Mouse (Mus musculus) hindbrain, embryonic 14.5 days (tissue): Measurements from ENCODE around the gene Zbtb7a. TPM values are rescaled to one million over a fixed set of nuclear protein-coding genes. Genes with fewer than 3 reads are reported as not detected.

Experiments used
- ATAC-seq: fragments of 200-750 bp; cut with Nextera tagmentation; 2 replicates; pipeline ENCODE4 v1.8.0; 2017; ENCODE audit warnings: moderate number of reproducible peaks, mild to moderate bottlenecking, moderate TSS enrichment, moderate library complexity; ENCODE audit not compliant: low FRiP score
- DNase-seq: peaks from one replicate; pipeline ENCODE4 v3.0.0-alpha.2; 2015; ENCODE audit warnings: low spot score
- H3K27ac ChIP-seq: fragments of 300-500 bp; sonication (generic); 2 replicates; pipeline ENCODE4 v1.5.1; 2014; ENCODE audit warnings: mild to moderate bottlenecking, moderate library complexity
- H3K27me3 ChIP-seq: fragments of 300-500 bp; sonication (generic); 2 replicates; pipeline ENCODE4 v1.6.1; 2014; ENCODE audit warnings: mild to moderate bottlenecking, low read length, mixed read lengths; ENCODE audit not compliant: control insufficient read depth, insufficient read depth
- H3K36me3 ChIP-seq: fragments of 300-500 bp; sonication (generic); replicated peaks from 2 replicates; pipeline ENCODE4 v1.6.1; 2014; ENCODE audit not compliant: control insufficient read depth, insufficient read depth
- H3K4me1 ChIP-seq: fragments of 300-500 bp; sonication (generic); replicated peaks from 2 replicates; pipeline ENCODE4 v1.6.1; 2014; ENCODE audit warnings: antibody characterized with exemption, low read length, mixed read lengths; ENCODE audit not compliant: control insufficient read depth, insufficient read depth
- H3K4me2 ChIP-seq: fragments of 300-500 bp; sonication (generic); replicated peaks from 2 replicates; pipeline ENCODE4 v1.6.1; 2014; ENCODE audit warnings: mild to moderate bottlenecking, moderate library complexity
- H3K4me3 ChIP-seq: fragments of 300-500 bp; sonication (generic); replicated peaks from 2 replicates; pipeline ENCODE4 v1.5.1; 2014; ENCODE audit warnings: mild to moderate bottlenecking, low read length
- H3K9ac ChIP-seq: fragments of 300-500 bp; sonication (generic); 2 replicates; pipeline ENCODE4 v1.6.1; 2014
- H3K9me3 ChIP-seq: fragments of 300-500 bp; sonication (generic); 2 replicates; pipeline ENCODE4 v1.6.1; 2016; ENCODE audit warnings: low read length; ENCODE audit not compliant: control insufficient read depth
- WGBS: fragments of 180-500 bp; shearing (Covaris S2); extraction: QIAGEN DNeasy Blood & Tissue Kit; methylation state at CpG from one replicate; pipeline ENCODE4 v1.1.7; 2014; 5-methylcytosine and 5-hydroxymethylcytosine counted together
- polyA plus RNA-seq: library from polyadenylated mRNA; unstranded; fragments of >200 nt; fragmentation: Nextera tagmentation; extraction: Ambion mirVana; gene quantifications from 2 replicates; pipeline ENCODE4 v1.2.1, GENCODE M21; 2014

Zbtb7a gene
- polyA plus RNA-seq, 1 experiment from 2014 or later: 12.4 TPM

DNA sequence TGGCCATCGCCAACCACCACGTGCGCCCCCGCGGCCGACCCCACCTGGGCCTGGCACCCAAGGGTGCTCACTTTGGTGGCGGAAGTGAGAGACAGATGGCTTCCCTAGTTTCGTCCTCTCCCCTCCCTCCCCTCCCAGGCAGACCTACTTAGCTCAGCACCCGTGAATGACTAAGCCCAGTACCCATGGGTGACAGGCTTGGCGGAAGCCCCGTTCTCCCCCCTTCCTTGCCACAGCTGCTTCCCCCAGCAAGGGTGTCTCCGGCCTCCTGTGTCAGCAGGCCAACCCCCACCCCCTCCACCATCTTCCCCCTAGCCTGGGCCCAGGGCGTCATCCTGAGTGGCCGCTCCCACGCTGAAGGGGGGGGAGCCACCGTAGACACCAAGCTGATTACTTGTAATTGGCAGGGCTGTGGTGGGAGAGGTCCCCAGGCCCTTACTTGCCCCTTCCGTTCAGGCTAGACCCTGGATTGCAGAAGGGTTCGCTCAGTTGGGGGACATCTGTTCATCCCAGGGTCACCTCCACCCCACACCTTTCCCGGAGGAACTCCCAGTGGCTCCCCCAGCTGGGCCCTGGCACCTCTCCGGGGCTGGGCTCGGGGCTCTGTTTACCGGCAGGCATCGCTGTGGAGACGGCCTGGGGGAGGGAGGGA is 3.2 kb downstream of the Zbtb7a start:
- no peak; the same call in 1 of the 2 replicates for ATAC-seq
- peak overlapping the region; percentile 81 for H3K27ac ChIP-seq
- DNase-seq: no peak
- peak overlapping the region; percentile 68 for H3K4me3 ChIP-seq
- WGBS: under 1% methylated on average over 18 of the region's 24 CpGs
- no peaks in the 10 kb centered on the region for H3K9me3 ChIP-seq
- peaks cover 24% of the 10 kb centered on the region for H3K27me3 ChIP-seq
- peak overlapping the region; percentile 91 for H3K4me2 ChIP-seq
- no peaks in the 10 kb centered on the region for H3K36me3 ChIP-seq
- peaks cover 29% of the 10 kb centered on the region for H3K4me1 ChIP-seq
- H3K9ac ChIP-seq: peak overlapping the region; percentile 80

DNA sequence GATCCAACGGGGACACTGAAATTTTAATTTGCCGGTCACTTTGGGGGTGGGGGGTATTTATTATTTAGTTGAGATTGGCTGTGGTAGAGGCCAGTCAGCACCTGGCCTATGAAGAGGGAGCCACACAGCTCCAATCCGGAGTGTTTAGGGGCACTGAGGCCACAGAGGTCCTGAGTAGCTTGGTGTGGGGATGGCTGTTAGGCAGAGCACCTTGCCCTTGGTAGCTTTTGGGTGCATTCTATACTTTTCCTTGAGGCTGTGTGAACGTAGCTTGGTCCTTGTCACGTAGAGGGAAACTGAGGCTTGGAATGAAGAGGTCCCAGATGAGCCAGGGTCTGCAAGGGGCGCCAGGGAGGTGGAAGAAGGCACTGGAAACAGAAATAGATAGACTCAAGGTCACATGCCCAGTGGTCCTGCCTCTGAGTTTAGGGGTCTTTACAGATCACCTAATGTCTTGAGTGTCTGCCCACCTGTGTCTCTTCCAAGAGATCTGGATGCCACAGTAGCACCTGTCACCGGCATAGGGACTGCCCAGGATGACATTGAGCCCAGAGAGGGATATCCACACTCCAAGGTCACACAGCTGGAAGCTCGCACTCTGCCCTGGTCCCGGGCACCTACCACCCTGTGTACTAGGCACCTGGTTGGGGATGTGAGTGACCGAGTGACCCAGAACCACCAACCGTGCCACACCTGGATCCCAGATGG is 4.0 kb downstream of the Zbtb7a start:
- DNase-seq (no peak), ATAC-seq (no peak)
- peak overlapping the region; percentile 68 for H3K4me3 ChIP-seq
- no peaks in the 10 kb centered on the region for H3K9me3 ChIP-seq
- no peak overlapping the region for H3K27ac ChIP-seq
- peaks cover 5% of the 10 kb centered on the region for H3K36me3 ChIP-seq
- H3K4me1 ChIP-seq: peaks cover 29% of the 10 kb centered on the region
- peak overlapping the region; percentile 91 for H3K4me2 ChIP-seq
- peak overlapping the region; percentile 80 for H3K9ac ChIP-seq
- WGBS: 62% methylated on average over 11 of the region's 11 CpGs
- peaks cover 17% of the 10 kb centered on the region for H3K27me3 ChIP-seq

DNA sequence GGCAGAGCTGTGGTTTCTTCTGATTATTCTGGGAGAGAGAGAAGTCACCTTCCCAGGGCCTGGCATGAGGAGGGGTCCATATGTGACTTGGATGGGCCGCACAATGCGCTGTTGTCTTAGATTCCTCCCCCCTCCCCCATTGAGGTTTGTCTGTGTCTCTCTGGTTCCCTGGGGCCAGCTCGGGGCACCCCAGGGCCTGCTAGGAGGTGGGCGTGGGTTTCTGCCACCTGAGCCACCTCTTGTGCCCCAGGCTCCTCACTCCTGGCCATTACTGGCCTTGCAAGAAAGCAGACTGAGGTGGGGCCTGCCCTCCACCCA is 4.5 kb downstream of the Zbtb7a start:
- no peak for DNase-seq
- H3K9ac ChIP-seq: peak overlapping the region; percentile 80; the same call in 1 of the 2 replicates
- H3K9me3 ChIP-seq: no peaks in the 10 kb centered on the region
- ATAC-seq: no peak
- no peak overlapping the region for H3K4me3 ChIP-seq
- WGBS: 76% methylated on average over 4 of the region's 4 CpGs
- H3K27ac ChIP-seq: no peak overlapping the region
- H3K4me1 ChIP-seq: peaks cover 29% of the 10 kb centered on the region
- H3K36me3 ChIP-seq: peaks cover 10% of the 10 kb centered on the region
- peaks cover 12% of the 10 kb centered on the region; the same call in 1 of the 2 replicates for H3K27me3 ChIP-seq
- H3K4me2 ChIP-seq: peak overlapping the region; percentile 91

DNA sequence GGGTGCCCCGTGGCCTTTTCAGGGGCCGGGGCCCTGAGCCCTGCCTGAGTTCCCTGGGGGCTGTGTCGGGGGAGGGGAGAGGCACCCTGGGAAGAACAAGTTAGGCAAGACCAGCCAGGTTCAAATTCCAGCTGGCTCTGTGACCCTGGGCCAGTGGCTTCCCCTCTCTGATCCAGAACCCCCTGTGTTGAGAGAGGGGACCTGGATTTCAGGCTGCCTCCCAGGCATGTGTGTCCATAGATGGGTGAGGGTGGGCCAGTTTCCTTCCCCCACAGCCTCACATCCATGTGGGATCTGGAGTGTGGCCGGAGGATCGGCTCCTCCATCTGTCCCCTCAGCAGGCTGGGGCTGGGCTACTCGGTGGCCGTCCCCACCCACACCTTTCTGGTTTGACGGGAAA is 5.0 kb downstream of the Zbtb7a start:
- peaks cover 7% of the 10 kb centered on the region; the same call in 1 of the 2 replicates for H3K27me3 ChIP-seq
- no peak overlapping the region for H3K4me3 ChIP-seq
- H3K27ac ChIP-seq: no peak overlapping the region
- H3K9ac ChIP-seq: peak overlapping the region; percentile 20; the same call in 1 of the 2 replicates
- no peak for ATAC-seq
- H3K9me3 ChIP-seq: no peaks in the 10 kb centered on the region
- H3K4me2 ChIP-seq: peak overlapping the region; percentile 3
- DNase-seq: no peak
- H3K4me1 ChIP-seq: peaks cover 29% of the 10 kb centered on the region
- 69% methylated on average over 8 of the region's 8 CpGs for WGBS
- H3K36me3 ChIP-seq: peaks cover 15% of the 10 kb centered on the region

DNA sequence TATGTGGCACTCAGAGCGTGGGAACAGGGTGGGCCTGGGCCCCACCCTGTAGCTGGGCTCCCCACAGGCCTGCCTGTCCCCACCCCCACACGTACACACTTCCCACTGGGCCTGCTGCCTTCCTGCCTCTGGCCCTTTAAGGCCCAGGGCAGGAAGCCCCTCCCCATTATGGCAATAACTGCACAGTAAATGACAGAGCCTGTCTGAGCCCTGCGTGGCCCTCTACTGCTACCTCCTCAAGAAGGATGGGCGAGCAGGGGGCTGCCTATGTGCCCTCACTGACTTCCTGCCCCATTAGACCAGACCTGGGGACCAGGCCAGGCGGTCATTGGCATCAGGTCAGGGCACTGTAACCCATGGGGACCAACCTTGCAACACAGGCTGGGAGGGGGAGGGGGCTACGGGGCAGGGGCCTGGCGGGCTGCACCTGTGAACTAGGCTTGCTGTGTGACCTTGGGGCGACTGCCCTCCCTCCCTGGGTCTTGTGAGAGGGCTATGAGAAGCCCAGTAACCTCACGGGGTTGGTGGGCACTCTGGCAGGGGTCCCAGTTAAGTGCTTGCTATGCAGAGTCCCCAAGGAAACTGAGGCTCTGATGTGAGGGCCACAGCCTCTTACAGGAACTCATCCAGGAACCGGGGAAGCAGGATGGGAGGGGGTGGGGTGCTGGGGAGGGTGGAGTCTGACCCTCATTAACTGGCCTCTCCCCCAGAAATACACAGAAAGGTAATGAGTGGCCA is 5.9 kb downstream of the Zbtb7a start:
- Histone ChIP-seq H3K27ac (no peak overlapping the region), H3K27me3 (no peaks in the 10 kb centered on the region)

DNA sequence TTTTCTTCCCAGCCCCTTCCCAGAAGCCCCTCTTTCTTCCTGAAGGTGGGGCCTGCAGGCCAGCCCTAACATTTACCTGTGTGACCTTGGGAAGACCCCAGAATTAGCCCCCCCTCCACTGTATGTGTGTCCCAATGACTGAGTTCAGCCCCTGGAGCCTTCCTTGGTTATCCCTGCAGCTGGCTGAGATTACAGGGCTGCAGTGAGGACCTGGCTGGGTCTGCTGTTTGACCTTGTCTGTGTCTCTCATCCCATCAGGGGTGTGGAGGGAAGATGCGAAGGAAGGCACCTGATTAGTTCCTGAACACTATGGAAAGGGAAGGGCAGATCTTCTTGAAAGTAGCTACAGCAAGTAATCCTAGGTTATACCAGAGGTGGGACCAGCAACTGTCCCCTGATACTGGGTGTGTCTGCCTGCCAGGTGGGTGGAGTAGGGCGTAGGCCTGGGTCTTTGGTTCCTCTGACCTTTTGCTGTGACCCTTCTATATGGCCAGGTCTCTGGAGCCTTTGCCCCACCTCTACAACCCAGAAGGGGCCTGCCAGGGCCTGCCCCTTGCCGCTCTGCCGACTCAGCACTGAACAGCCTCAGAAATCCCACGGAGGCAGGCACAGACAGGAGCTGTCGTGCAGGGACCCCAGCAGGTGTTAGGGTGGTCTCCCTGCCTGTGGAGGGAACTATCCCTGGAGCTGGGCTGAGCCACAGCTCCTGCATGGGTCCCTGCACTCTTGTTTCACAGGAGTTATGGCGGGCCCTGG is 6.6 kb downstream of the Zbtb7a start:
- Histone ChIP-seq H3K4me1 (peaks cover 29% of the 10 kb centered on the region), H3K9ac (0 out of 2 replicates have a peak overlapping the region, but pooled peaks have one; percentile 19), H3K27ac (no peak overlapping the region), H3K4me3 (no peak overlapping the region), H3K4me2 (no peak overlapping the region), H3K9me3 (no peaks in the 10 kb centered on the region), H3K36me3 (peaks cover 31% of the 10 kb centered on the region), H3K27me3 (no peaks in the 10 kb centered on the region)
- 72% methylated on average over 7 of the region's 7 CpGs for WGBS
- DNase-seq: no peak
- ATAC-seq: no peak

More for the DNA sequence above, 5.9 kb downstream of the Zbtb7a start:
- H3K9ac ChIP-seq: peak overlapping the region; percentile 20; the same call in 1 of the 2 replicates
- peaks cover 29% of the 10 kb centered on the region for H3K4me1 ChIP-seq
- ATAC-seq (no peak), DNase-seq (no peak)
- no peaks in the 10 kb centered on the region for H3K9me3 ChIP-seq
- H3K4me3 ChIP-seq: no peak overlapping the region
- peak overlapping the region; percentile 3 for H3K4me2 ChIP-seq
- H3K36me3 ChIP-seq: peaks cover 24% of the 10 kb centered on the region
- WGBS: 67% methylated on average over 10 of the region's 10 CpGs

DNA sequence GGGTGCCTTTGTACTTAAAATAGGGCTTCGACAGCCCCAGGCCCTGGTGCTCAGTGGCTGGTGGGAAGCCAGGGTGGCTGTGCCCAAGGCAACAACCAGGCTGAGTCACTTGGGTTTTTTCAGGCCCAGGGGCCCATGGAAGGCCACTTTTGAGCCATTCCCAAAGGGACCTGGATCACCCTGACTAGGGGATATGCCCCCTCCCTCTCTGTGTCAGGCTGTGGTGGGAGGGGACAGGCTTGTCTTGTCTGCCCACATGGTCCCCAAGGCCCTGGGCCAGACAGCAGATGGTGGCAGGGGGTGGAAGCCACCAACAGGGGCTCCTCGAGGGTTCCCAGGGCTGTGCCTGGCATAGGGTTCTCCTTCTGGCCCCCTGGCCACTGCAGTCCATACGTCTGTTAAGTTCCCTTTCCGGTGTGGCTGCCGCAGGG is 7.5 kb downstream of the Zbtb7a start:
- H3K9ac ChIP-seq: no peak overlapping the region
- no peaks in the 10 kb centered on the region for H3K27me3 ChIP-seq
- no peak overlapping the region for H3K27ac ChIP-seq
- DNase-seq: no peak
- 52% methylated on average over 5 of the region's 5 CpGs for WGBS
- peaks cover 29% of the 10 kb centered on the region for H3K4me1 ChIP-seq
- H3K9me3 ChIP-seq: no peaks in the 10 kb centered on the region
- no peak overlapping the region for H3K4me2 ChIP-seq
- no peak overlapping the region for H3K4me3 ChIP-seq
- ATAC-seq: no peak
- peaks cover 41% of the 10 kb centered on the region for H3K36me3 ChIP-seq

DNA sequence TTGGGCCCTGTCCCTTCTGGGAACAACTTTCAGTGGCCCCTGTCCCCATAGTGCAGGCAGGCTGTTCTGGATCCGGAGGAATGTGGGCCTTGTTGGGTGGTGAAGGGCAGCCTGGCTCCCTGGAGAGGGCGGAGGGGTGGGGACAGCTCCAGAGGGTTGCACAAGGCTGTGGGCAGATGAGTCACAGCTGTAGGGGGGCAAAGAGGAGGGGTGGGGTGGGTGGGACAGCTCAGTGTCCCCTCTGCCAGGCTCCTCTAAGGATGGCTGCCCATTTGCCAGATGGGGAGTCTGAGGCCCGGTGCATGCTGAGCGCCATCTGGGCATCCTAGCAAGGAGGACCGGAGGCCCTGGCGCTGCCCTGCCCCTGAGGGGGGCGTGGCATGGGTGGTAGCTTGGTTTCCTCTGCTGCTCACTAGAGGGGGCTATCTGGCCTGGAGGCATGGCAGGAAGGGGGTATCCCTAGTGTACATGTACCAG is 8.2 kb downstream of the Zbtb7a start:
- H3K4me1 ChIP-seq: peaks cover 28% of the 10 kb centered on the region

More for the DNA sequence above, 8.2 kb downstream of the Zbtb7a start:
- no peak for DNase-seq
- no peak overlapping the region for H3K27ac ChIP-seq
- peaks cover 47% of the 10 kb centered on the region for H3K36me3 ChIP-seq
- no peak overlapping the region for H3K4me3 ChIP-seq
- ATAC-seq: no peak
- WGBS: 90% methylated on average over 6 of the region's 7 CpGs
- H3K27me3 ChIP-seq: no peaks in the 10 kb centered on the region
- no peak overlapping the region for H3K9ac ChIP-seq
- no peak overlapping the region for H3K4me2 ChIP-seq
- no peaks in the 10 kb centered on the region for H3K9me3 ChIP-seq
